Mouse (Mus musculus) yolk sac, embryonic 10.5 days (tissue): Measurements from ENCODE around the gene Gcnt4.
A peak's percentile ranks its signal among the peaks of the same experiment; 100 is the strongest.

Experiments
- DNase-seq: peaks from one replicate; pipeline ENCODE4 v3.0.0-alpha.2; 2017; ENCODE audit warnings: low spot score

The Gcnt4 gene

DNA sequence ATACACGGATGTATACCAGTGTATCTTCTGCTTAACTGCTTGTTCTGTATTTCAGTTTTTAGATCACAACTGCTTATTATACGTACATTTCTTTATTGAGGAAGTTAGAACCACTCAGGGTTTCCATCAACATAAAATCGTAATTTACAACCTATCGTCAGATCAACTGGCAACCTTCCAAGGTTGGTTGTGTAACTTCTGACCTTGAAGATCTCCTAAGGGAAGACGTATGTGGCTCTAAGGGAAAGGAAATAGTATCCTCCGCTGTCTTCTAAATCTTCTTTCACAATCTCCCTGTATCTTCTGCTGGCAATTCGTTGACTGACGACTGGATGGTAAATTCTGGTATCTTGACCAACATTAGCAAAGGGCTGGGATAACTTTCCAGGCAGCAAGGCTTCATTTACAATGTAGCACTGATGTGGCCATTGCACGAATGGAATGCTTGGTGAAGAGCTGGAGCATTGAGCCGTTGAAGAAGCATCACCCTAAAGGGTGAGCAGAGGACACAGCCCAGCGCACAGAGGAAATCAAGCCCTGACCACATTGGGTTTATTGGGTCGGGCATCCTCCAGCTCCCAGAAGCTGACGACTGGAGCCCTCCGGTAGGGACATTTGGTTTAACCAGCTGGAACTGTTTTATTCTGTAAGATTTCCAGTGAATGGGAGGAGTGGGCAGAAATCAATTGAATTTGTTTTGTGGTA lies 66.2 kb downstream of the Gcnt4 start:
- DNase-seq: no peak

DNA sequence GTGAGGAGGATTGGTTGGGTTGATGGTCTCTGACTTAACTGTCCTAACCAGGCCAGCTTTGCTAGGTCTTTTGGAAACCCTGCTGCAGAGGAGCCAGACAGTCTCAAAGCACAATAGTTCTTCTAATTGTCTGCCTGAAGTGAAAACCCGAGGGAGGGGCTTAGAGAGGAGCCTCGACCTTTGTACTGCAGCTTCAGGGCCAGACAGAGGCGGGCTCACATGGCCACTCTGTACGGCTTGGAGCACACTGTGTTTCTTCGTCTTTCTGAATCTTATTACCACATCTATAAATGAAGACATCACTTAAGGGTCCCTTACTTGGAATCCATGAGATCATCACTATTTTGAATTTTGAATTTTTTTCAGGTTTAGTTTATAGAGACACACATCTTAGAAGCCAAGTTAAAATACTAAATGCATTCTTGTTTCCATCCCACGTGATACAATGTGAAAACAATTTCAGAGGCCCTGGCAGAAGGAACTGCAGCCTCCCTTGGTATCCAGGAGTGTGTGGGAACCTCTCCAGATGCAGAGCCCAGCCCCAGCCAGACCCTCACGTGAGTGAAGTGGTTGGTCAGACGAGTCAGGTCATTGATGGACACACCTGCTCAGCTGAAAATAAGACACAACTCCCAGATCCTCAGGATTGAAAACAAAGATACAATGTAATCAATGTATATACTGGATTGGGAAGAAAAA lies 69.0 kb downstream of the Gcnt4 start:
- peak; percentile 71 for DNase-seq

DNA sequence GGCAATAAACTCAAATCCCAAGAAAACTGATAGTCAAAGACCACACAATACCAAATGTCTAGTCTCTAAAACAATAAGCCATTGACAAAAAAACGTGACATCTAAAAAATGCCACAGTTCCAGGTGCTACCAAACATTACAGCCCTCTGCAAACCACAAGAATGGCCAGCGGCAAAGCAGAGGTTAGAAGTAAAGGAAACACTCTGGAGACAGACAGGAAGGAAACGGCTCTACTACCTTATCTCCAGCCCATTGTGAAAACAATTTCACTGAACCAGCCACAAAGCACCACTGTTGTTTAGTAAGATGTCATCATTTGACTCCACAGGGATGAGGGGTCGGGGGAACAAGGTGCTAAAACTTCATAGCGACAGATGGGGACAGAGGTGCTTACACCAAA lies 70.8 kb downstream of the Gcnt4 start:
- no peak for DNase-seq

DNA sequence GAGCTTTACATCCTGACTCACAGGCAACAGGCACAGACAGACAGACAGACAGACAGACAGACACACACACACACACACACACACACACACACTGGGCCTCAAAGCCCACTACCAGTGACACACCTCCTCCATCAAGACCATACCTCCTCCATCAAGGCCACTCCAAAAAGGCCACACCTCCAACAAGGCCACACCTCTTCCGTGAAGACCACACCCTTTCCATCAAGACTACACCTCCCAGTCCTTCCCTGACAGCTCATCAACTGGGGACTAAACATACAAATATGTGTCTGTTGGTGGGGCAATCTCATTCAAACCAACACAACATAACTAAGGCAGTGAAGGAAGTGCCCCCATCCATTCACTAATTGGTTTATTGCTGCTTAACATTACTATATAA lies 72.6 kb downstream of the Gcnt4 start:
- no peak for DNase-seq
